Mouse (Mus musculus): ENCODE data around the gene Il1rl2.

Gene Il1rl2

DNA sequence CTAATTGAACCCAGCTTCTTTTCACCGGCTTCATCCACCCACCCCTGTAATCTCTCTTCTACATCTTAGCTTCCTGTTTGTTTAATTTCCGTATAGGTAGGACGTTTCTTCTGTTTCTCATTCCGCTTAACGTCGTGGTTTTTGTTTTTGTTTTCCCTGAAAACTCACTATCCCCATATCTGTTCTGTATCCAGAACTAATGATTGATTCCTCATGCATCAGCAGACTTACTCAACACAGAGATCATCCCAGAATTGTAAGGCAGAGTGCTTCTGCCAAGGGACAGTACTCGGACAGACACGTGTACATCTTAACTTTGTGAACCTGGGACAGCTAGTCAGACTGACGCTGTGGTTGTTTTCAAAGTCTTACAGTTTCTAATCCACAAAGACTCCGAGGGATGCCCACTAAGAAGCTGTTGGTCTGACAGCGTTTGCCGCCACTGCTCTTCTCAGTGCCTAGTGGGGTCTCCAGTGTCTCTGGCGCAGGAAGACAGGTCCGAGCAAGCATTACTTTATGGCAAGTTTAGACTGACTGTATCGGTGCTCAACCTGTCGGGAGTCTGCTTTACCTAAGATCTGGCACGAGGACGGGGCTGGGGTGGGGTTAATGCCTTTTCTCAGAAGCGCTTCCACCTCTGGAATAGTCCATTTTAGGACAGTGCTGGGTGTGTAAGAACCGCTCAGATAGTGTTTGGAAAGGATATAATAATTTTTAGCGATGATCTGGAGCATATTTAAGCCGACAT is 719 bp downstream of the Il1rl2 start:
- DNase-seq (ENCODE audit: low spot score in 2 of 2) = no peak

DNA sequence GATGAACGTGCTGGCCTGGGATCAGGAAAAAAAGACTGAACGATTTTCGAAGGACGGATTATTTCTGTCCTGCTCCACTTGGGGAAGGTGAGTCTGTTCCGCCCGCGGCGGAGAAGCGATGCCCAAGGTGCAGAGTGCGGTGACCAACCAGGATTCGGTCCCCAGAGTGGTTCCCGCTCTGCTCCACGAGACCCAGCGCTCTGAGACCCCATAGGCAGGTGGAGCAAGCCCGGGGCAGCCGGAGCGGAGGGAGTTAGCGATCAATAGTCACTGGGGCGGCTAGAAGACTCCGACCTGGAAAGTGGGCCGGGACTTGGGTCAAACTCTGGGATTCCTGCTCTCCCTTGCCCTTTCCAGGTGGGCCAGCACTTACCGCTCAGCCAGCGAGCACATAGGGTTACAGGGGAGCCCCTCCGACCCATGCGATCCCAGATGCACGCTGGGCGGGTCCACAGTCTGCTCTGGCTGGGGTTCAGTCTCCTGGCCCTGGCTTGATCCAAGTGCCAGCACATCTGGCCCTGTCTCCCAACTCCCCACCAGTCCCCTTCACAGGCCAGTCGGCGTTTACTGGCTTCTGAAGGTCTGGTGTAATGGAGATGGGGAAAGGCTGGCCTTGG is 1.4 kb downstream of the Il1rl2 start:
- DNase-seq (ENCODE audit: low spot score in 2 of 2) = no peak

DNA sequence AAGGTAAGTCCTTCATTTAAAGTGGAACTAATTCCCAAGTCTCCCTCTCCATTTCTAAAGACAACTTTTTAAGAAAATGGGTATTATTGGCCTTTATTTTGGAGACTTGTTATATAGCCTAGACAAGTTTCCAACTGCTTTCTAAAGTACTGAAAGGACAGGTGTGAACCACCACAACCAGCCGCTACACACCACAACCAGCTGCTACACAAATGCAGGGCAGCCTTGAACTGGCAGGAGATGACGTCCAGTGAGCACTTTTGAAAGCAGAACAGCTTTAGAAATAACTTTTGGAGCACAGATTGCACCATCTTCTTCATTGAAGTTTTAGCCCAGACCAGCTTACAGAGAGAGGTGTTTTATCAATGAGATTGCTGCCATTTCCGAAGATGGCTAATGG is 3.2 kb downstream of the Il1rl2 start:
- no peak for DNase-seq (ENCODE audit: low spot score in 2 of 2)

DNA sequence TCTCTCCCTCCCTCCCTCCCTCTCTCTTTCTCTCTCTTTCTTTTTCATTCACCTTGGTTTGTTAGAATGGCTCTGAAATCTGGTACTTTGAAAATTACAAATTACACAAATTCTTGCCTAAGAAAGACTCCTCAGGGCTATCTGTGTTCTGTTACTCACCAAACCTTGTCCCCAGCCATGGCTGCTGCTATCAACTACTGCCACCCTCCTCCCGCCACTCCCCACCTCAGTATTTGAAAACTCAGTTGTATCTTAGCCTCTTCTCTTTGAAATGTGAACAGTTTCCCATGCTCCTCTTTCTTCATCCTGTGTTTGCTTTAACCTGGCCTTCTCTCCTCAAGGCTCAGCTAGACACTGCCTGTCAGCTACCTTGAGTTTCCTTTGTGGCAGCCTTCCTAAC is 5.1 kb downstream of the Il1rl2 start:
- no peak for DNase-seq (ENCODE audit: low spot score in 2 of 2)

DNA sequence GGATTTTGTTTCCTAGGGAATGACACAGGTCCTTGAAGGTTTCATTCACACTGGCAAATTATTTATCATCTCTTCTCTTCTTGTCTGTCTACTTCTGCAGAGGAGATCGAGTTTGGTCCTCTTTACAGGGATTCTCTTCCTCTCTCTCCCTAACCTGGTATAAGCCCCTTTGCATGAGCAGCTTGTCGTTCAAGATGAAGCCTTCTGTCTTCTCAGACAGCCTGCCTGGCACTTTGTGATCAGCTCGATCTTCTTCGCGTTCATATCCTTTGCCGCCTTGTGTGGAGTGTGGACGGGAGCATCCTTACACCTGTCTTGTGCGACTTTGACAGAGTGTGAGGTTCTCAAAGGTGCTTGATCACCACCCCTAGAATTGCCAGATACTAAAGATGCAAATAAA is 5.8 kb downstream of the Il1rl2 start:
- no peak for DNase-seq (ENCODE audit: low spot score in 2 of 2)

DNA sequence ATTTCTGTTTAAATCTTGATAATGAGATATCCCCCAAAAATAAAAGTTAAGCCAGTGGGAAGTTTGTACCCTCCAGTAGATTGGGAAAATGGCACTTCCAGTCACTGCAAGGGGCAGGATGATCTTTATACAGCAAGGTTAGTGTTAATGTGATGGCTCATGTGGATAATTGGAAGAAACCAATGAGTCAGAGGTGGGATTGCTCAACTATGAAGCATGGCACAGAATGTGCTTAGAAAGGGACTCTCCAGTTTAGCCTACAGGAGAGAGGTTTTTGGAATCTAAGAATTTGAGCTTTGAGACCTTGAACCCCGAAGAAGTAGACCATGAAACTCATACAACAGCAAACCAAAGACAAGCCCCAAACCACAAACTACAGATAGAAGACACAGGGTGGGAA is 14.9 kb downstream of the Il1rl2 start:
- DNase-seq (ENCODE audit: low spot score in 2 of 2) = no peak

DNA sequence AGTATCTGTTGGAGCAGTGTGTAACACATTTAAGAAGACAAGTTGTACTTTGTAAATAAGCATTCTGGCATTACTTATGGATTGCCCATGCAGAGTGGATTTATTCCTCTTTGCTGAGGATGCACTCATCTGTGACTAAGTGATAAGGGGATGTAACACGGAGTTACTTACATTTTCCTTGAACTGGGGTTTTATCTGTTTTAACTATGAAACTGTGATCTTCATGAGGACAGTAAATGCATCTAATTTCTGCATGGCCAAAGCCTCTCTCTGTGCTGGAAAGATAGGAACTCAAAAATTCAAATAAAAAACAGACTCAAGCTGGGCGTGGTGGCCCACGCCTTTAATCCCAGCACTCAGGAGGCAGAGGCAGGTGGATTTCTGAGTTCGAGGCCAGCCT is 15.7 kb downstream of the Il1rl2 start:
- DNase-seq (ENCODE audit: low spot score in 2 of 2) = no peak

DNA sequence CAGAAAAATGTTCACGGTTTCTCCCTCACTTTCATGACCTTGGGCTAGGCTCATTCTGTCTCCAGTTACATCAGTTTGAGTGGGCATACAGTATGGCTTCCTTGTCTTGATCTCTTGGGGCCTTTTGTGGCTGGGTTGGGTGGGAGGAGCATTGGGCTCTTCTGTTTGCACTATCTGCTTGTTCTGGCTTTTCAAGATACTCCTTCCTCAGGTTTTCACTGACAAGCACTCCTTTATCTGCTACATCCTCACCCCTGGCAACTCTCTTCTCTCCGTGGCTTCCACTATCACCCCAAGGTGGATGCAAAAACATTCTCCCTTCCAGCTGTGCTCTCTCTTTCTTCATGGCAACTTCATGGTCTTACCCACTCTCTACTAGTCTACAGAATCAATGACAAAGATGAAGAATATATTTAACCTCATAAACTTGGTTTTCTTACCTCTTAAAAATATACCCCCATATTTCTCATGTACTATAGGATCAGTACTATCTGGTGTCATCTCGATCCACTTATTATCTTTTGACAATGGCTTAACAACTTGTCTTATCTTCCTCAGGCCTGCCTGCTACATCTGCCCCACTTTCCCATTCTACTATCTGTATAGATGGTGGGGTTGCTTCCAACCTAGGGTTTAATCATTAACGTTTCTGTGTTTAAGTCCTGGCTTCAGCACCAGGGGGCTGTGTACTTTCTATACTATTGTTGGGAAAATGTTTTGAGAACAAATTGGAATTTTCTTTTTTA is 27.9 kb downstream of the Il1rl2 start:
- no peak for DNase-seq (ENCODE audit: low spot score in 2 of 2)

DNA sequence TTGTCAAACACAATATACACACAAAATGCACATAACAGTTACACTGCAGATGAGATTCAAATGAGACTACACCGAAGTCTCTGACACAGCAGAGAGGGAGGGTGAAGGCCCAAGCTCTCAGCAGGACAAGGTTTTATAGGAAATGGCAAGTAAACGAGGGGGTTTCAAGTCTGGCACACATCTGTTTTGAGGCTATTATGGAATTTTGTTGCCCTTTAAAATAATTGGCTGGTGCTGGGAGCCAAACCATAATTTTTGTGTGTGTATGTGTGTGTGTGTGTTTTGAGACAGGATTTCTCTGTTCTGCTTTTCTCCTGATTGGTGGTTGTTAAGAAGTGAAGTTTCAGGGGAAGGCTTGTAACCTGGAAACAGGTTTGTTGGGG is 28.5 kb downstream of the Il1rl2 start:
- no peak for DNase-seq (ENCODE audit: low spot score in 2 of 2)

DNA sequence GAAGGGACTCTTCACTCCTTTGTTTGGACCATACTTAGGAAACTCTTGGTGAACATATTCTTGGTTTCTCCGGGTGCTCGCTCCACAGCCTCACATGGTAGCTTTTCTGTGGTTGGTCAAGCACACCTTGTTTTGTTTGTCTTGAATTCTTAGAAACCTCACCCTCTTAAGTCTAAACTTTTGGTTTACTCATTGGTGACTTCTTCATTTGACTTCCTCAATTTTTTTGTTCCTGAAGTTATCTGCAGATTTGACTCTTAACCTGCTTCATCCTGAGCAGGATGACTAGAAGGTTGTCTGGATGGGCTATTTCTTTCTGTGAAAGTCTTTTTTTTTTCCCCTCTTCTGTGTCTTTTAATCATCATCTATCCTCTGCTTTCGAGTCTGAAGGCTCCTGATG is 30.3 kb downstream of the Il1rl2 start:
- no peak for DNase-seq (ENCODE audit: low spot score in 2 of 2)

DNA sequence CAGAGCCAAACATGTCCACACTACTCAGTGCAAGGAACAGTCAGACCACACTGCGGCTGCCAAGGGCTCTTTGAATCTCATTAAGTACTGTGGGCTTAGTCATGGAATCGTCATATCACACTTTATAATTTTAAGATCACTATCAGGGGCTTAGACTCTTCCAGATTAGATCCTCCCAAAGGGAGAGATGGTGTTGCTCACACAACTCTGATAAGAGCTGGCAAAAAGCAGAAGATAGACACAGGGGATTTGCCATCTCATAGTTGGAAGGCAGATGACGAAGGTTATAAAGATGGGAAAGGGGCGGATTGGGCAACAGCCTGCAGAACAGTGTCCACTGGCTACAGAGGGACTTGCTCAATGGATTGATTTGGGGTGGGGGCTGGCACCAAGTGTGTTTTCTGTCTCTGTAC is 31.0 kb downstream of the Il1rl2 start:
- DNase-seq (ENCODE audit: low spot score in 2 of 2) = no peak

DNA sequence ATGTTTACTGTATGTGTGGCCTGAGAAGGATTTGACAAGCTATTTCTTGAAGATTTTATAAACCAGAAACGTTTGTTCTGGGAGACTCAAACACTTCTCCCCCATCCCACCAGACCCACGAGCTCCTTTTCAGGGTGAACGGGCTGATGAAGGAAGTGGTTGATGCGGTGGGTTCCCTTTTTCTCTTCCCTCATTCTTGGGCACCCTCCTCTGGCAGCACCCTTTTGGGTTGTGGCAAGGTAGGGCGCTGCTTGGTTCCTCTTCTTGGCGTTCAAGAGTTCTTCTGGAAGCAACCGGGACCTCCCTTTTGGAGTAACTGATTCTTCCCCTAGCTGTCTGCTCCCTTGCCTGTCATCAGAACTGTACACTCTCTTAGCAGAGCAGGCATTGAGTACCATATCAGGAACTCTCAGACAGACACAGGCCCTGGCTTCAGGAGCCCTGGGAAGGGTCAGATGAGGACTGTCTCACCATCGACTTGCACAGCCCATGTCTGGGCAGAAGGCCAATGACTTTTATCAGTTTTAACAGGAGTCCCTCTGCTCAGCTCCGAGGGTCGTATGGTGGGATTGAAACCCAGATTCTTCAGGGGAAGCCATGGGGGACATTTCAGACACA is 31.6 kb downstream of the Il1rl2 start:
- DNase-seq (ENCODE audit: low spot score in 2 of 2) = no peak

DNA sequence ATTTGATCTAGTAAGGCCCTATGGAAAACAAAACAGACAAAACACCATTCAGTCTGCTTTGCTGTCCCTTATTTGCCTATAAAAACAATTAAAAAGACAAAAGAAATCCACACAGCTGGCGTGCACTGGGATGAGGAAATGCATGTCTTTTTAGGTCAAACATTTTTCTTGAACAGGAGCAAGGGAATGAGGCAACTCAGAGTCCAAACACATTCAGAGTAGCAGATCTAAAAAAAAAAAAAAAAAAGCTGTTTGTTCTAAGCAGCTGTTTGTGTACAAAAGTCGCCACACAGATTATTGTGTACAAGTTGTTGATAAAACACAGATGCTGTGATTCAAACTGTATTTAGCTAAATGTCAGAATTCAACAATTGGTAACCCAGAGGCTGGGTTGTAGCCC is 33.5 kb downstream of the Il1rl2 start:
- no peak for DNase-seq (ENCODE audit: low spot score in 2 of 2)

DNA sequence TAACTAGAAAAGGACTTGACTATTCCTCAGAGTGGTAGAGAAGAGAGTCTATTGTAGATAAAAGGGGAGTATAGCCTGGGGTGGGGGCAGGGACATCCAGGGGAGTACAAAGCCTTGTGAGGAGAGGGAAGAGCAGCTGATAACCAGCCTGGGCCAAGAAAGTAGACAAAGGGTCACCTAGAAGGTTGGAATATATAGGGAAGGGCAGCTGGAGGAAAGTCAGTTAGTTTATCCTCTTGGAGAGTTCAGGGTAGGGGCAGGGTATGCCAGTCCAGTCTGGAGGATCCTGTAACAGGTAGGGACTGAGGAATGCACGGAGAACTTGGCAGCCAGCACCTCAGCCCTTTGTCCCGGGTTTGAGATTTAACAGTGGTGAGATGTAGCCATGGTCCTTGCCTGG is 33.9 kb downstream of the Il1rl2 start:
- DNase-seq (ENCODE audit: low spot score in 2 of 2) = no peak

DNA sequence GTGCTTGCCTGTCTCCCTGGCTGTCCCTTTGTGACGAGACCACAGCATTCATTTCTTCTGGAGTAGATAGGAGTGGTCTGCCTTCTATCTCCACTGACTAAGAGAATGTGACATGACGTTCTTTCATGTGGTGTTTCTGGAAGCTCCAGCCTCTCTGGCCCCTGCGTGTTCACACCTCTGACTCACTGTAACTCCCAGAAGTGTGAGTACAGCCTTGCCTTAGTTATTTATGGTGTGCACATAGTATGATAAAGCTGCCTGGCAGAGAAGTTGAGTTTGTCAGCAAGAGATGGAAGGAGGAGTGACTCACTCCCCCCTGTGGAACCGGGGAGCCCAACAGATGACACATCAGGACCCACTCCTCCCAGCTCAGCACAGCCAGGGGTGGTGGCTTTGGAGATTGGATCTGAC is 34.4 kb downstream of the Il1rl2 start:
- DNase-seq (ENCODE audit: low spot score in 2 of 2) = no peak

DNA sequence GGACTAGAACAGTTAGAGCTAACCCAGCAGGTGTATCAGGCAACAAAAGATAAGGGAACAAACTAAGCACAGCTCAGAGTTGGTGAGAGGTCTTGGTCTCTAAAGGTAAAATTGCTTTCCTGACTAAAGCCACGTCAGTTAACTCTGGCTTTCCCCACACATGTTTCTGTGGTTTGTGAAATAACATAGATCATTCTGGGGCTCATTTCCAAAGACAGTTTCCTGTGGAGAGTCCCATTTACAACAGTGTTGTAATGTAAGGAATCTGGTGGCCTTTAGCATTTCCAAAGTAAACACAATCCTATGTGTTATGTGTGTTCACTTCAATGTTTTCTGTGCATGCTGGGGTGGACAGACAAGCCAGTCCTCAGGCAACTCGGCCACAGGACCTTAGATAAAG is 35.3 kb downstream of the Il1rl2 start:
- peak in 1 of 2 experiments; percentile 9 for DNase-seq (ENCODE audit: low spot score in 2 of 2)

DNA sequence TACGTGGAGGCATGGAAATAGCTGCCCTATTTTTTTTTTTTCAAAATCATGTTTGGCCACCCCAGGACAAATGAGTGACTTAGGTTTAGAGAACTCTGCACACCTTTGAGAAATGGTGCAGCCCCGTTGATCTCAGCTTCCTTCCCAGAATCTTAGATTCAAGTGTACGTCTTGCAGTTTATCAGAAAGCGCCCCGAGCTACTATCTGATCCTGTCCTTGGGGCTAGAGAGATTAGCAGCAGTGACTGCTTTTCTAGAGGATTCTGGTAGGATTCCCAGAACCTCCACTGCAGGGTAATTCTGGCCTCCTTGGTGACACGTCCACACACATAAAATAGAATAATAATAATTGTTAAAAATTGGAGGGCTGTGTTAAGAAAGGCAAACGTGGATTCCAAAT is 36.6 kb downstream of the Il1rl2 start:
- DNase-seq (ENCODE audit: low spot score in 2 of 2) = no peak

DNA sequence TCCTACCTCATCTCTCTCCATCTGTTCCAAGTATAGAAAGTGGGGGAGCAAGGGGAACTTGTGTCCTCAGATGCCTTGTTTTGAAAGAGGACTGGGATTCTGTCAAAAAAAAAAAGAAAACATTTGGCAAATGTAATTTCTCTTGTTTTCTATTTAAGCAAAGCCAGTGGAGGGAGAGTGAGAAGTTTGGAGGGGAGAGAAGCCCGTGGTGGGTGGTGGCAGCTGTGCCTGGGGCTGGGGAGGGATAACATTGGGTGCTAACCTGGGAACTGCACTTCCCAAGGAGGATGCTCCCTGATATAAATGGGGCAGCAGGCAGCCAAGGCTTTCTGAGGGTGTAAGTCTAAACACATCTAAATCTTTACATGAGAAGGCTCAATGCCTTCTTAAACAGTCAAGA is 37.2 kb downstream of the Il1rl2 start:
- no peak for DNase-seq (ENCODE audit: low spot score in 2 of 2)

DNA sequence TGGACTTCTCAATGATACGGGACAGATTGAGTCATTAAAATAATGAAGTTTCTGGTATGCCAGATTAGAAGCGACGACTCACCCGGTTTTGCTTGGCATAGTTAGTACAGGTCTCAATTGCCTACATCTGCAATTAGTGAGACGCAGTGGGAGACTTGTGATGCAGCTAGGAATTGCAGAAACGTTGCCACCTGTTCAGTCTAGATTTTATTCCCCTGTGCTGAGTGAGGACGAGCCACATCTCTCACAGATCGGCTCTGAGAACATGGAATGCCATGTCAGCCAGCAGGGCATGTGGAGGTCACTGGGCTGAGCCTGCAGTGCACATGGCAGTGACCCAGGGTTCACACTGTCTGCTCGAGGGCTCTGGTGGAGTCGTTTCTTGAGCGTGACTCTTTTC is 38.4 kb downstream of the Il1rl2 start:
- no peak for DNase-seq (ENCODE audit: low spot score in 2 of 2)

DNA sequence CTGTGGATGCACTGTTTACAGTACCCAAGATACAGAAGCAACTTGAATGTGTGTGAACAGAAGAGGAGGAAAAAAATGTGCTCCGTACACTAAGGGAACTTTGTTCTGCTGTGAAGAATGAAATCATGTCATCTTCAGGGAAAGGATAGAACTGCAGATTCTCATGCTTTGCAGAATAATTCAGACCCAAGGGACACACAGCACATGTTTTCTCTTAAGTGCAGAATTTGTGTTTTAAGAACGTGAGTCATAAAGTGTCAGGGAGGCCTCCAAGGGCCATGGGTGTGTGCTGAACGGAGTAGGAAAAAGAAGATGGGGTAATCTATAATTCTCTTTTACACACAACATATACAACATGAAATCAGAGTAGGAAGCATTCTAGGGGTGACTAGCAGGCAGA is 48.5 kb downstream of the Il1rl2 start:
- DNase-seq (ENCODE audit: low spot score in 2 of 2) = no peak

DNA sequence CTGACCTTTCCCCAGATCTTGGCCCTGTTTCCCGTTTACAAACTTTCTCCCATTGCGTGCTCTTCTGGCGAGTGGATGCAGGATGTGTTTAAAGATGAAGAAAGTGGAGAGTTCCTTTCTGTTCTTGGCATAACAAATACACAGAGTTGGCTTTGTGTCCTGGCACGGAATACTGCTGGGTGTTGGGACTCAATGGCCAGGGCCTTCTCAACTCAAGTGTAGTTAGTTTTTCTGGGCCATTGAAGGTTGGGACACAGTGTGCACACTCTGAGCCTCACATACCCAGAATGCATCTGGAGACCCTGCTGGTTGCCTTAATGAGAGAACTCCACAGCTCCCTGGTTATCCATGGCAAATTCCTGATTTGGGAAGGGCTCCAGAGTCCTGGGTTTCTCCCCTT is 50.7 kb downstream of the Il1rl2 start:
- DNase-seq (ENCODE audit: low spot score in 2 of 2) = no peak

DNA sequence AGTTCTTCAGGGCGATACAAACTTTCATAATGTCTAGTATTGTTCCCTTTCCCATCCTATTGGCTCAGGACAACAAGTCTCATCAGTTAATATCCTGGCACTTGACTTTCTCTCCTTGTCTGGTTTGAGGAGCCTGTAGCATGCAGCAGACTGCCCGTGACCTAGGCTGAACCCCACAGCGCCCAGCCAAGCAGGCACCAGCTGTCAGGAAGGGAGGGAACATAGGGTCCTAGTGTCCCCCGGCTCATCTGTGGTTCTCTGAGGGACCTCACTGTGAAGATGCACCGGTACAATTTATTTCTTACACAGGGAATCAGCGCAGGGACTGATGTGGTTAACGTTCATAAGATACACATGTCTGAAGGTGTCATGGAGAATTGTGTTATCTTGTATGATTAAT is 52.3 kb downstream of the Il1rl2 start:
- DNase-seq (ENCODE audit: low spot score in 2 of 2) = no peak

DNA sequence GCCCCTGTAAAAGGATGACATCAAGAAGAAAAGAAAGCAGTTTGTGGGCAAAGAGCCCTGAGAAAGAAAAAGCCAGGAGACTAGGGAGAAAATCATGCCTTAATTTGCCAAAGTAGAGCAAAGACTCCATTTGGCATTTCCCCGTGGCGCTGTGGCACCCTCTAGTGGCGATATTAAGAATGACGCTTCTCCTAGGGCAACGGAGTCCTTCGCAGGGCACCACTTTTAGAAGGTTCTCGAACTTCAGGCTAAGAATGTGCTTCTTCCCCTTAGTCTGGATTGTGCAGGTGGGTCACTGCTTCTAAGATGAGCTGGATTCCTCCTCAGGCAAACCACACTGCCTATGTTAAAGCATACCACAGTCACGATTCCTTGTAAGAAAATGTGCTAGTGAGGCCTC is 54.4 kb downstream of the Il1rl2 start:
- DNase-seq (ENCODE audit: low spot score in 2 of 2) = peak in 1 of 2 experiments; percentile 76
